Mouse (Mus musculus) liver, adult (tissue): ENCODE results near the gene Amh.
A peak's percentile ranks its signal among the peaks of the same experiment; 100 is the strongest.

Source experiments
- GATA4 ChIP-seq: IDR thresholded peaks from 2 replicates; pipeline ENCODE4 v1.6.1; 2014; ENCODE audit warnings: mild to moderate bottlenecking, low read length; ENCODE audit not compliant: insufficient replicate concordance

Gene Amh

DNA sequence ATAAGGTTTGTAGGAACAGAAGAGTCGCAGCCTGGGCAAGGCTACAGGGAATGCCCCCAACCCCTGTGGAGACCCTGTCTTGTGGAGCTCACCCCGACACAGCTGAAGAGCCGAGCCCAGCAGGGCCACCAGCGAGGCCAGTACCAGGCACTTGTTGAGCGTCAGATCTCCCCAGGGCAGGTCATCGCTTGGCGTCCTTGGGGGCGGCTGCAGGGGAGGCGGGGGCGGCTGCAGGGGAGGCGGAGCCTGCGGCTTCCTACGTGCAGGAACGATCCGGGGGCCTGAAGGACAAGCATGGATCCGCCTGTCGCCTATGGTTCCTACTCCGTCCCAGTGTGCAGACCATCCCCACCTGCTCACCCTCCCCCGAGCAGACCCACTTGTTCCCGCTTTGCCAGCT, 5.0 kb downstream of the Amh start:
- TF ChIP-seq GATA4 = no peak

DNA sequence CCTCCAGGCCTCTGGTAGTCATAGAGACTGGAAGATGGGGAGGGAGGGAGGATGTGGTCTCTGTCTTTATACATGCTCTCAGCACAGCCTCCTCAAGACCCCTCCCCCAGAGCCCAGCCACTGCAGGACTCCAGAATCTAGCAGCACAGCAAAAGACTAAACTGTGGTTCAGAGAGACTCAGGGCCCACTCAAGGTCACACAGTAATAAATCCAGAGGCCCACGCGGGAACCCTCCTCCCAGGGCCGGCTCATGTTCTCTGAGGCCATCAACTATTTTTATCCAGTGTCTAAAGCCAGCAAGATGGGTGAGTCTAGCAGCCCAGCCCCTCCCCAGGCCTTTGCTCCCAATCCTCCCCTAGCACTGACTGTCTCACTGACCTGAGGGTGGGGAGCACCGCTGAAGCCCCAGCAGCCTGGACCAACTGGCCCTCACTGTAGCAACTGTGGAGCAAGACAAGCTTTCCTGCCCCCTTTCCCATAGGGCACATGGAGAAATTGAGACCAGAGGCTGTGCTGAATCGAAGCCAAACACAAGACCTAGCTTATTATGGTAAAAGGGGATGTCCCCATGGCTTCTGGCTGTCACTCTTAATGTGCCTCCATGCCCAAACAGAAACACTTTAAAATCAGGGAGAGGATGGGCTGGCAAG, 7.5 kb downstream of the Amh start:
- TF ChIP-seq GATA4 = no peak

- no peak for TF ChIP-seq GATA4
These were observed 8.3 kb downstream of the Amh start, which contains the start of gene Jsrp1 for GRCm38 (mm10) chr10:80813366-80813765. TSS of gene Jsrp1 (minus strand) at chr10:80813498.

DNA sequence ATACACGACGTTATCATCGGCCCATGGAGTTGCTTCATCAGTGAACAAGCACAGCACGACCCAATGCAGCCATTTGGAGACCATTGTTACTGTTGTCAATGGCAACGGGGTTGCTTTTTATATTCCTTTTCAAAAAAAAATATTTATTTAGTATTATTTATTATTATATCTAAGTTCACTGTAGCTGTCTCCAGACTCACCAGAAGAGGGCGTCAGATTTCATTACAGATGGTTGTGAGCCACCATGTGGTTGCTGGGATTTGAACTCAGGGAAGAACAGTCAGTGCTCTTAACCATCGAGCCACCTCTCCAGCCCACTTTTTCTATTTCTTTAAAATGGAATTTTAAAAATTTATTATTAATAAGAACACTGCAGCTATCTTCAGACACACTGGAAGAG, 9.8 kb downstream of the Amh start:
- no peak for TF ChIP-seq GATA4

DNA sequence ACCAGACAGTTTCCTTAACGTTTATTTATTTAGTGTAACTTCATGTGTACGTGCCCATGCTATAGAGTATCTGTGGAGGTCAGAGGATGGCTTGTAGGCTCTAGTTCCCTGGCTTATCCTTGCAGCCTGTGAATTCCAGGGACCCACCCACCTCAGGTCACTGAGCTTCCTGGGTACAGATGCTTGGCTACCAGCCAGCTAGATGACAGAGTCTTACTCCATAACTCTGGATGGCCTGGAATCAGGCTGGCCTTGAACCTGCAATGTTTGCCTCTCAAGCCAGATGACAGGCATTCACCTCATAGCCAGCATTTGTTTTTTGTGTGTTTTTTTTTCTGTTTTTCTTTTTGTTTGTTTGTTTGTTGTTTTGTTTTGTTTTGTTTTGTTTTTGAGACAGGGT, 12.1 kb downstream of the Amh start:
- TF ChIP-seq GATA4 = no peak

- no peak for TF ChIP-seq GATA4
These were observed 13.7 kb downstream of the Amh start for GRCm38 (mm10) chr10:80818599-80819281.

GRCm38 (mm10) chr10:80819406-80819805, 14.4 kb downstream of the Amh start:
- no peak for TF ChIP-seq GATA4

- TF ChIP-seq GATA4 = no peak
These were observed 16.9 kb downstream of the Amh start for GRCm38 (mm10) chr10:80821991-80822390.

DNA sequence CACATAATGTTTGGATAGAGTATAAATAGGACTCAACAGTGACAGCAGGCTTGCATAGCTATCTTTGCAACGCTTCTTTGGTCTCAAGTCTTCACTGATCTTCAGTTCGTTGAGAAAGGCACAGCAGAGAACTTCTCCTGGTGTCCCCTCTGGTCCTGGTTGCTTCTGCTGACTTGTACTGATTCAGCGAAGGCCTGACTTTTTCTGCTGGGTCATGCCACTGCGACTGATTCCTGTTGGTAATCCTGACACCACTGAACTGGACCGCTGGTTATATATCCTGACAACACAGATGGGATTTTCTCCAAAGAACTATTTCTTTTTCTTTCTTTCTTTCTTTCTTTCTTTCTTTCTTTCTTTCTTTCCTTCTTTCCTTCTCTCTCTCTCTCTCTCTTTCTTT, 17.5 kb downstream of the Amh start:
- no peak for TF ChIP-seq GATA4

GRCm38 (mm10) chr10:80823316-80823715, 18.3 kb downstream of the Amh start:
- TF ChIP-seq GATA4 = no peak

DNA sequence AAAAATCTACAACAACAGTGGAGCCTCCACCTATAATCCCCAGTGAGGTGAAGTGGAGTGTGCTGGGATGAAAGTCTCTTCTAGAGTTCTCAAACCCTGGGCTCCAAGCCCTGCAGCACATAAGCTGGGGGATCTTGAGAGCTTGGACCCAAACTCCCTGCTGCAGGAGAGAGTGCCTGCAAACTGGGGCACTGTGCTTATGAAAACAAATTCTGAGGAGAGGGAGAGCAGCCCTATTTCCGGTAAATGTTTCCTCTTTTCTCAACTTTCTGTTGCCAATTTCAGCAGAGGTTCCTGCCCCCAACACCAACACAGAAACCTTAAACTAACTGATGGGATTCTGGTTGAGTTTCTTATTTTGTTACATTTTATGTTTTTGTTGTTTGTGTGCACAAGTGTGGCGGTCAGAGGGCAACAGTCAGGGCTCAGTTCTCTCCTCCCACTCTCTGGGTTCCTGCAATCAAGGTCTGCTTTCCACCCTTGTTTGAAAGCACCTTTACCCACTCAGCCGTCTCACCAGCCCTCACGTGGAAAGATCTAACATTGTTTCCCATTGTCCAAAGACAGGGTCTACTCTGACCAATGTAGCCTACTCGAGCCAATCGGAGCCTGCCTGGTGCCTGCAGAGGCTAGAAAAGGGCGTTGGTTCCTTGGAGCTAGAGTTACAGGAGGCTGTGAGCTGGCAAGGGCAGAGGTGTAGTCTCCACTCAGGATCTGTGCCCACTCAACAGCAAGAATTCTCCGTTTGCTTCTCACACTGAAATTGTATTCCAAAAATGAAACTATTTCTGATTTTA, 19.0 kb downstream of the Amh start:
- TF ChIP-seq GATA4 = no peak

- no peak for TF ChIP-seq GATA4
These were observed 19.8 kb downstream of the Amh start for GRCm38 (mm10) chr10:80824827-80825226.

DNA sequence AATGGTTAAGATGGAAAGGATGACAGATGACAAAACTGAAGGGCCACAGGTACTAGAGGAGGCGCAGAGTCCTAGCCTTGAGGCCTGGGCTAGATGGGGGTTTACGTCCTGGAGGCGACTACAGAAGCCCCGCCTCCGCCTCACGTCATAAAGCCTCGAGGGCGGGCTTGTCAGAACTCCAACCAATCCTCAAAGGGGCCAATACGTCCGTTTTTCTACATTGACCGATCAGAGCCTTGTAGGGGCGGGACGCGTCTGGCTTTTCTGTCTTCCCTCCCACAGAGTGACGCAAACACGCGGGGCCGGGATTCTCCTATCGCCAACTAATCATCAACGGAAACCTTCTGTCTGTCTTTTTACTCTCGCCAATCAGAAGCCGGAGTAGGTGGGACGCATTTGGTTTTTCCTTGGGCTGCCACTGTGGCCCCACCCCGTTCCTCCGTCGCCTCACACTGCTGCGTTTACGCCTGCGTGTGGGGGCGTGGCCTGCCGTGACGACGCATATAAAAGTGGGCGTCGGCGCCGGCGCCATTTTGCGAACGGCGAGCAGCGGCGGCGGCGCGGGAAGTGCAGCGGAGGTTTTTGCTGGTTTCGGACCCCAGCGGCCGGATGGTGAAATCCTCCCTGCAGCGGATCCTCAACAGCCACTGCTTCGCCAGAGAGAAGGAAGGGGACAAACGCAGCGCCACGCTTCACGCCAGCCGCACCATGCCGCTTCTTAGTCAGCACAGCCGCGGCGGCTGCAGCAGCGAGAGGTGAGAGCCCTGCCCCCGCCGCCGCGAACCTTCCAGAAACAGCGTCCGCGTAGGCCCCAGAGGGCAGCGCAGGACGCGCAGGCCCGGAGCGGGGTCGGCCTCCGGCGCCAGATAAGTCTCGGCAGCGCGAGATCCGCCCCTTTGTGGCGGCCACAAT, 21.4 kb downstream of the Amh start, which contains the start of gene Oaz1:
Oaz1 (plus strand) TSS at position 506 of the 912 bp plus-strand sequence.
- peak; percentile 47; the same call in 1 of the 2 replicates for TF ChIP-seq GATA4

DNA sequence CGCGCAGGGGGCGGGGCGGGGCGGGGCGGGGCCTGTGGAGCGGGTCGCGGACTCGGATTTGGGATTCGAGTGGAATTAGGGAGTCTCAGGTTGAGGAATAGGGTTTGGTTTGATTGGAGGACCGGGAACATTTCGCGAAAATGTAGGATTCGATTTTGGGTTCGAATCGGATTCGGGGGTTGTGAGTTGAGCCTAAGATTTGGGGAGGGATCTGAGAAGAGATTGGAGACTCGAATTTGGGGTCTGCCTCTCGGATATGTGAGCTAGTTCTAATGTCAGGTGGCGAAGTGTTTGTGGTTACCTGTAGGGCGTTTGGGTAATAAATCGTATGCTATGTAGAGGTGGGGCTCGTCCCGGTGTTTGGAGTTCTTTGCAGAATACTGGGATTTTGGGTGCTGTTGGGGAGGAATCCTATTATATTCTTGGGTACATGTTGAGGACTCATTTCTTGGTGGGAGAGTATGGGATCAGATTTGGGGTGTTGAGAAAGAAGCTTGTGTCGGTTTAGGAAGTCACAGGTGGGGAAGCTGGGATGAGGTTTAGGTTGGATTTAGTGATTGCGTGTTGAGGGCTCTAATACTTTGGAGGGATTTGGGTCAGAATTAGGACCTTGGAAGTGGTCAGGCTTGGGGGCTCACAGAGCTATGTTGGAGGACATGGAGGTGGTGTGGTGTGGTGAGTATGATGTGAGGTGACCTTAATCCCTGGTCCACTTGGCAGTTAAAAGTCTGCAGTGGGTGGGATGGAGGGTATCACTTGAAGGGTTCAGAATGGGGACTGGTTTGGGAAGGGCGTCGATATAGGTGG, 22.2 kb downstream of the Amh start:
- TF ChIP-seq GATA4 = no peak
